Mouse (Mus musculus) kidney, adult 2 months (tissue): Measurements from ENCODE around the gene Slc39a7. TPM values are rescaled to one million over a fixed set of nuclear protein-coding genes. Genes with fewer than 3 reads are reported as not detected.
A peak's percentile ranks its signal among the peaks of the same experiment; 100 is the strongest.

Experiments used
- DNase-seq: peaks from one replicate; pipeline ENCODE4 v3.0.0; 2021
- H3K27ac ChIP-seq: fragments of 200-500 bp; 2 replicates; pipeline ENCODE4 v1.5.1; 2012; ENCODE audit warnings: low read depth, low read length, control low read depth, inconsistent platforms; ENCODE audit not compliant: insufficient read depth
- H3K27me3 ChIP-seq: fragments of 200-500 bp; replicated peaks from 2 replicates; pipeline ENCODE4 v1.6.1; 2012; ENCODE audit warnings: mild to moderate bottlenecking, moderate library complexity, low read length, inconsistent platforms; ENCODE audit not compliant: control insufficient read depth, insufficient read depth
- H3K36me3 ChIP-seq: fragments of 200-500 bp; 2 replicates; pipeline ENCODE4 v1.6.1; 2012; ENCODE audit warnings: mild to moderate bottlenecking, moderate library complexity, low read length, inconsistent platforms; ENCODE audit not compliant: control insufficient read depth, insufficient read depth
- H3K4me1 ChIP-seq: fragments of 200-500 bp; 2 replicates; pipeline ENCODE4 v1.6.1; 2011; ENCODE audit warnings: low read length; ENCODE audit not compliant: control insufficient read depth, insufficient read depth
- H3K4me3 ChIP-seq: fragments of 200-500 bp; 2 replicates; pipeline ENCODE4 v1.5.1; 2011; ENCODE audit warnings: mild to moderate bottlenecking, low read depth, low read length, control low read depth; ENCODE audit not compliant: insufficient read depth
- CTCF ChIP-seq: fragments of 200-500 bp; conservative IDR thresholded peaks from 2 replicates; pipeline ENCODE4 v1.5.1; 2011; ENCODE audit warnings: low read depth, mild to moderate bottlenecking, control low read depth, low read length, moderate library complexity, mixed read lengths; ENCODE audit not compliant: insufficient read depth, insufficient read length
- POLR2A ChIP-seq: fragments of 200-500 bp; IDR thresholded peaks from one replicate; pipeline ENCODE4 v1.6.1; 2011; ENCODE audit warnings: low read depth, low read length, control low read depth
- WGBS: fragments of 180-500 bp; shearing (Covaris S2); methylation state at CpG from one replicate; pipeline ENCODE4 v1.1.7; 2018; 5-methylcytosine and 5-hydroxymethylcytosine counted together
- polyA plus RNA-seq: library from polyadenylated mRNA; depleted of rRNA; stranded (reverse); fragments of >200 nt; gene quantifications from 2 replicates; pipeline ENCODE4 v1.2.3, GENCODE M21; 2012

The Slc39a7 gene
- polyA plus RNA-seq, 1 experiment = 90.4 TPM

GRCm38 (mm10) chr17:34068864-34069263, 37.4 kb upstream of the Slc39a7 start:
- Histone ChIP-seq H3K4me1 (no peaks in the 10 kb centered on the region), H3K27ac (no peak overlapping the region), H3K4me3 (no peak overlapping the region), H3K27me3 (no peaks in the 10 kb centered on the region), H3K36me3 (no peaks in the 10 kb centered on the region)
- WGBS = 47% methylated on average over 3 of the region's 3 CpGs
- DNase-seq = no peak
- TF ChIP-seq POLR2A = no peak
- no peak for TF ChIP-seq CTCF

- no peak for DNase-seq
- no peak overlapping the region for H3K27ac ChIP-seq
- no peak overlapping the region for H3K4me3 ChIP-seq
- H3K36me3 ChIP-seq = no peaks in the 10 kb centered on the region
- TF ChIP-seq POLR2A = no peak
- TF ChIP-seq CTCF = no peak
- 52% methylated on average over 7 of the region's 7 CpGs for WGBS
- H3K4me1 ChIP-seq = no peaks in the 10 kb centered on the region
- H3K27me3 ChIP-seq = no peaks in the 10 kb centered on the region
These were observed 25.7 kb upstream of the Slc39a7 start for GRCm38 (mm10) chr17:34057224-34057623.

DNA sequence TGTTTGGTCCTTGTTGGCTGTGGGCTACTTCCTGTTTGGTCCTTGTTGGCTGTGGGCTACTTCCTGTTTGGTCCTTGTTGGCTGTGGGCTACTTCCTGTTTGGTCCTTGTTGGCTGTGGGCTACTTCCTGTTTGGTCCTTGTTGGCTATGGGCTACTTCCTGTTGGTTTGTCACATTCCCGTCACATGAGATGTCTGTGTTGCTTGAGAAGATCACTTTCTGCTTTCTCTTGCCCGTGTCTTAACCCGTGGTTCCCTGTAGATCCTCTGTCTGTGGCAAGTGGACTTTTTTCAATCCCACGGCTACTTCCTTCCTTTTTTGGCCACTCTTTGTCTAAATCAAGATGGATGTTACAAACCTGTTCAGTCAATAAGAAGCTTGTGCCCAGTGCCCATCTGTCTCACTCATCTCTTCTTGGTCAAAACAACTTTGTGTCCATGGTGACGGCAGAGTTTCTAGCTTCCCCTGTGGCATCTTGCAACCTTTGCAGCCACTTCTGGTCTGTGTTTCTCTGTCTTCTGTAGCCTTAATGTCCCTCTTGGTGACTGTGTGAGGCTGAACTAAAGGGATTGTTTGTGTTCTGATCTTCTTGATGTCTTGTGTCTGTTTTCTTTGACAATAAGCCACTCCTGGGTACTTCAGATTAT, 16.0 kb upstream of the Slc39a7 start:
- no peaks in the 10 kb centered on the region for H3K27me3 ChIP-seq
- WGBS = 88% methylated on average over 5 of the region's 5 CpGs
- TF ChIP-seq POLR2A (no peak), CTCF (no peak)
- no peaks in the 10 kb centered on the region for H3K36me3 ChIP-seq
- no peak overlapping the region for H3K27ac ChIP-seq
- DNase-seq = no peak
- no peaks in the 10 kb centered on the region for H3K4me1 ChIP-seq
- no peak overlapping the region for H3K4me3 ChIP-seq

DNA sequence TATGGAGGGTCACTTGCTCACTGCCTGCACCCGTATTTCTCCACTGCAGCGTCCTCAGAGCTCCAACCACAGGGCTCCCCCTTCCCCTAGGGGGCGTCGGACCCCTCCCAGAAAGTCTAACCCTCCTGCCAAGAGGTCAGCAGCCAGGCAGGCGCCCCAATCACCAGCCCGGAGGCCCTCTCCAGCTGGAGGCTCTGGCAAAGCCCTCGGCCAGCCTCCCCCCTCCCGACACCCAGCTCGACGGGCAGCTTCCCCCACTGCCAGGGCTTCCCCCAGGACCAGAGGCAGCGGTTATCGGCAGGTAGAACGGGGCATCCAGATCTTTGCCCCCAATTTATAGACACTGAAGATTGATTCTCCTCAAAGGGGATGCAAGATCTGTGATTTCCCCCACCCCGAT, 14.5 kb upstream of the Slc39a7 start:
- Histone ChIP-seq H3K27me3 (no peaks in the 10 kb centered on the region), H3K4me1 (no peaks in the 10 kb centered on the region), H3K36me3 (no peaks in the 10 kb centered on the region), H3K27ac (no peak overlapping the region), H3K4me3 (no peak overlapping the region)
- TF ChIP-seq POLR2A (no peak), CTCF (no peak)
- 83% methylated on average over 14 of the region's 14 CpGs for WGBS
- DNase-seq = no peak

GRCm38 (mm10) chr17:34039562-34040450, 8.3 kb upstream of the Slc39a7 start:
- H3K27ac ChIP-seq = no peak overlapping the region
- H3K27me3 ChIP-seq = no peaks in the 10 kb centered on the region
- H3K4me3 ChIP-seq = no peak overlapping the region
- peak; percentile 33 for DNase-seq
- H3K4me1 ChIP-seq = no peaks in the 10 kb centered on the region
- WGBS = 9% methylated on average over 17 of the region's 17 CpGs
- TF ChIP-seq CTCF = no peak
- TF ChIP-seq POLR2A = no peak
- H3K36me3 ChIP-seq = peaks cover 2% of the 10 kb centered on the region; the same call in 1 of the 2 replicates

DNA sequence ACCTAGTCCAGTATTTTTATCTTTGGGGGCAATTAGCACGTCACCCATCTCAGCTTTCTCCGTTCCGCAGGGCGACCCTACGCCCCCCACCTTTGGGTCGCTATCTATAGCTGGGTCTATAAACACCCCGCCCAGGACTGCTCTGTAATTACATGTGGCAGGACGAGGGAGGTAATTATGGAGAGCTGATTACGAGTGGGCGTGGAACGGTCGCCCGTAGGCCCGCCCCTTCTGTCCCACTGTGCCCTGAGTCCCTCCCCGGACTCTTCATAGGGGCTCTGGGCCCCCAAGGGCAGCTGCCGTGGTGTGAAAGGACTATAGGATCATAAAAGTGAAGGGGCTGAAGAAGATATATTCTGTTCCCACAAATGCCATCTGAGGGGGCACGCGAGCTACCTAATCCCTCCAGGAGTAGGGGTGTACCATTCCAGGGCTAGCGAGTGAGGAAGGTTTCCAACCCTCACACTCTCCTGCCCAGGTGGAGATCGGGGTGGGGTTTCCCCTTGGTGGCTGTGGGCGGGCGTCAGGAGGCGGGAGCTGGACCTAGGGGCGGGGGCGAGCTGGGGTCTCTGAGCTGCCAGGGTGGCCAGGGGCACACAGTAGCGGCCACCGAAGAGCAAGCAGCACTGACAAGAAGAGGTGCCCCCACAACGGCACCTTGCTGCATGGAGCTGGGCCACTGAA, 7.5 kb upstream of the Slc39a7 start, which contains the start of gene Col11a2:
Col11a2 (plus strand) TSS at position 560 of the 684 bp plus-strand sequence.
- 6% methylated on average over 28 of the region's 28 CpGs for WGBS
- DNase-seq = no peak
- TF ChIP-seq CTCF (no peak), POLR2A (no peak)
- H3K27ac ChIP-seq = no peak within 1 kb of the TSS
- H3K4me3 ChIP-seq = no peak within 1 kb of the TSS
- no peaks in the 10 kb centered on the region for H3K4me1 ChIP-seq
- no peaks in the 10 kb centered on the region for H3K27me3 ChIP-seq
- peaks cover 2% of the 10 kb centered on the region; the same call in 1 of the 2 replicates for H3K36me3 ChIP-seq
